Mouse (Mus musculus) regulatory T cell (primary cell): Measurements from ENCODE around the gene Nsun2.

Experiments used
- in situ Hi-C: fragments of 300-600 bp; cut with MboI, MseI; formaldehyde crosslinking; loops from one replicate; pipeline ENCODE4 v1.15.1; 2025; ENCODE audit warnings: high pct_unique_total_duplicates

Nsun2 gene

GRCm38 (mm10) chr13:69673197-69673920, 139.8 kb downstream of the Nsun2 start:
- in situ Hi-C loops, result no loop called here

DNA sequence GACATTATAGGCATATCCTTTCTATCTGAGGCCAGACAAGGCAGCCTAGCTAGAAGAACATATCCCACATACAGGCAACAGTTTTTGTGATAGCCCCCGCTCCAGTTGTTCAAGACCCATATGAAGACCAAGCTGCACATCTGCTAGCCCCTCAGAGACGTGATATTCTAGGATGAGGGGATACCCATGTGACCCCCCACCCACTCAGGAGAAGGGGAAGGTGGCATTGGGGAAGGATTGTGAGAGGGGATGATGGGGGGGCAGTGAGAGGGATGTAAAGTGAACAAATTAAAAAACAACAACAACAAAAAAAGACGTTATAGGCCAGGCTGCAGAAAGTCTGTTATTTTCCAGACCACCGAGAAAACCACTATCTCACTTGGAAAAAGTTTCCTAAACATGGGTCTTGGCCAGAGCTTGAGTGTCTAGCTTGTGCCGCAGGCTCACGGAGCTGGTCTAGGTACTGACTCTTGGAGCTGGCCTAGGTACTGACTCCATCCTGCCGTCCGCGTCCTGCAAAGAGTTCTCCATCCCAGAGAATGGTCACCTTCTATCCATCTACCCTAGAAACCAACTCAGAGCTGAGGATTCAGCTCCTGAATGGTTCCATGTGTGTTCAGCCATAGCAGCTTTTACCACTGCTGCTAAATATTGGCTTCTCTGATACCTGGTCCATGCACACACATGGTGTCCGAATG, 140.5 kb downstream of the Nsun2 start:
- in situ Hi-C loops, result no loop called here
